Mouse (Mus musculus): ENCODE results near the gene Pkp3. TPM values are rescaled to one million over a fixed set of nuclear protein-coding genes. Genes with fewer than 3 reads are reported as not detected.

Pkp3 gene
- polyA plus RNA-seq, 1 experiment from 2014 or later: 0.18 TPM

GRCm38 (mm10) chr7:141058601-141059341, 19.2 kb upstream of the Pkp3 start:
- no peak overlapping the region for H3K4me3 ChIP-seq (replicated peaks)
- H3K9me3 ChIP-seq (replicated peaks): no peaks in the 10 kb centered on the region
- no peak overlapping the region for H3K27ac ChIP-seq (replicated peaks)
- peaks cover 39% of the 10 kb centered on the region for H3K4me1 ChIP-seq
- no peaks in the 10 kb centered on the region for H3K27me3 ChIP-seq (replicated peaks)
- 93% methylated on average over 14 of the region's 14 CpGs for WGBS
- H3K4me2 ChIP-seq: no peak overlapping the region
- peaks cover 7% of the 10 kb centered on the region; the same call in 1 of the 2 replicates for H3K36me3 ChIP-seq
- H3K9ac ChIP-seq (replicated peaks): no peak overlapping the region
- ATAC-seq (ENCODE audit: low FRiP score): no peak

GRCm38 (mm10) chr7:141059929-141060328, 18.1 kb upstream of the Pkp3 start:
- H3K4me3 ChIP-seq (replicated peaks): peak overlapping the region; percentile 85
- H3K27me3 ChIP-seq (replicated peaks): no peaks in the 10 kb centered on the region
- H3K9me3 ChIP-seq (replicated peaks): no peaks in the 10 kb centered on the region
- H3K4me2 ChIP-seq: peak overlapping the region; percentile 72
- H3K4me1 ChIP-seq: peaks cover 39% of the 10 kb centered on the region
- peak overlapping the region; percentile 92 for H3K27ac ChIP-seq (replicated peaks)
- H3K36me3 ChIP-seq: peaks cover 18% of the 10 kb centered on the region
- H3K9ac ChIP-seq (replicated peaks): peak overlapping the region; percentile 98
- WGBS: 60% methylated on average over 2 of the region's 2 CpGs
- peak; percentile 5; the same call in 1 of the 2 replicates for ATAC-seq (ENCODE audit: low FRiP score)

GRCm38 (mm10) chr7:141060426-141061242, 17.4 kb upstream of the Pkp3 start, which contains the start of gene B4galnt4:
TSS of gene B4galnt4 (plus strand) at chr7:141061104.
- peak within 1 kb of the TSS; percentile 72 for H3K4me2 ChIP-seq
- H3K4me1 ChIP-seq: peaks cover 39% of the 10 kb centered on the region
- H3K9me3 ChIP-seq (replicated peaks): no peaks in the 10 kb centered on the region
- peak within 1 kb of the TSS; percentile 98 for H3K9ac ChIP-seq (replicated peaks)
- WGBS: 1% methylated on average over 70 of the region's 72 CpGs
- no peaks in the 10 kb centered on the region for H3K27me3 ChIP-seq (replicated peaks)
- peak within 1 kb of the TSS; percentile 92 for H3K27ac ChIP-seq (replicated peaks)
- peak within 1 kb of the TSS; percentile 85 for H3K4me3 ChIP-seq (replicated peaks)
- peak; percentile 99 for ATAC-seq (ENCODE audit: low FRiP score)
- peaks cover 25% of the 10 kb centered on the region for H3K36me3 ChIP-seq

GRCm38 (mm10) chr7:141061269-141061692, 16.7 kb upstream of the Pkp3 start:
- peak overlapping the region; percentile 72 for H3K4me2 ChIP-seq
- WGBS: under 1% methylated on average over 37 of the region's 37 CpGs
- H3K4me3 ChIP-seq (replicated peaks): peak overlapping the region; percentile 85
- H3K9ac ChIP-seq (replicated peaks): peak overlapping the region; percentile 98
- peaks cover 39% of the 10 kb centered on the region for H3K4me1 ChIP-seq
- no peaks in the 10 kb centered on the region for H3K9me3 ChIP-seq (replicated peaks)
- peaks cover 28% of the 10 kb centered on the region for H3K36me3 ChIP-seq
- H3K27ac ChIP-seq (replicated peaks): peak overlapping the region; percentile 92
- ATAC-seq (ENCODE audit: low FRiP score): peak; percentile 56; the same call in 1 of the 2 replicates
- H3K27me3 ChIP-seq (replicated peaks): no peaks in the 10 kb centered on the region

GRCm38 (mm10) chr7:141062525-141062924, 15.5 kb upstream of the Pkp3 start:
- Histone ChIP-seq H3K4me3 (replicated peaks) (peak overlapping the region; percentile 85; the same call in 1 of the 2 replicates), H3K4me1 (peaks cover 39% of the 10 kb centered on the region), H3K4me2 (peak overlapping the region; percentile 72), H3K36me3 (peaks cover 35% of the 10 kb centered on the region), H3K9ac (replicated peaks) (peak overlapping the region; percentile 98; the same call in 1 of the 2 replicates), H3K27me3 (replicated peaks) (no peaks in the 10 kb centered on the region), H3K27ac (replicated peaks) (0 out of 2 replicates have a peak overlapping the region, but pooled peaks have one; percentile 6), H3K9me3 (replicated peaks) (no peaks in the 10 kb centered on the region)
- no peak for ATAC-seq (ENCODE audit: low FRiP score)
- WGBS: 70% methylated on average over 7 of the region's 7 CpGs

GRCm38 (mm10) chr7:141063353-141063752, 14.7 kb upstream of the Pkp3 start:
- Histone ChIP-seq H3K27ac (replicated peaks) (no peak overlapping the region), H3K4me1 (peaks cover 39% of the 10 kb centered on the region), H3K9ac (replicated peaks) (no peak overlapping the region), H3K27me3 (replicated peaks) (no peaks in the 10 kb centered on the region), H3K4me2 (no peak overlapping the region), H3K9me3 (replicated peaks) (no peaks in the 10 kb centered on the region), H3K4me3 (replicated peaks) (no peak overlapping the region), H3K36me3 (peaks cover 44% of the 10 kb centered on the region)
- WGBS: 92% methylated on average over 3 of the region's 3 CpGs
- no peak for ATAC-seq (ENCODE audit: low FRiP score)

- H3K27ac ChIP-seq (replicated peaks): no peak overlapping the region
- 87% methylated on average over 7 of the region's 7 CpGs for WGBS
- ATAC-seq (ENCODE audit: low FRiP score): no peak
- H3K36me3 ChIP-seq: peaks cover 46% of the 10 kb centered on the region
- H3K4me2 ChIP-seq: no peak overlapping the region
- peaks cover 31% of the 10 kb centered on the region for H3K4me1 ChIP-seq
- no peak overlapping the region for H3K4me3 ChIP-seq (replicated peaks)
- H3K9me3 ChIP-seq (replicated peaks): no peaks in the 10 kb centered on the region
- H3K9ac ChIP-seq (replicated peaks): no peak overlapping the region
- H3K27me3 ChIP-seq (replicated peaks): no peaks in the 10 kb centered on the region
Measured at GRCm38 (mm10) chr7:141064175-141064574, 13.8 kb upstream of the Pkp3 start.

- Histone ChIP-seq H3K27me3 (replicated peaks) (no peaks in the 10 kb centered on the region), H3K27ac (replicated peaks) (no peak overlapping the region), H3K9ac (replicated peaks) (no peak overlapping the region), H3K4me2 (no peak overlapping the region), H3K4me1 (peaks cover 29% of the 10 kb centered on the region), H3K36me3 (peaks cover 46% of the 10 kb centered on the region), H3K4me3 (replicated peaks) (no peak overlapping the region), H3K9me3 (replicated peaks) (no peaks in the 10 kb centered on the region)
- WGBS: 93% methylated on average over 7 of the region's 7 CpGs
- no peak for ATAC-seq (ENCODE audit: low FRiP score)
Measured at GRCm38 (mm10) chr7:141064576-141064975, 13.4 kb upstream of the Pkp3 start.

GRCm38 (mm10) chr7:141068351-141068750, 9.7 kb upstream of the Pkp3 start:
- Histone ChIP-seq H3K4me3 (replicated peaks) (no peak overlapping the region), H3K27me3 (replicated peaks) (peaks cover 6% of the 10 kb centered on the region), H3K27ac (replicated peaks) (no peak overlapping the region), H3K4me1 (peaks cover 30% of the 10 kb centered on the region), H3K9ac (replicated peaks) (no peak overlapping the region), H3K36me3 (peaks cover 45% of the 10 kb centered on the region), H3K9me3 (replicated peaks) (no peaks in the 10 kb centered on the region), H3K4me2 (no peak overlapping the region)
- no peak for ATAC-seq (ENCODE audit: low FRiP score)
- 77% methylated on average over 19 of the region's 19 CpGs for WGBS

GRCm38 (mm10) chr7:141070058-141070862, 7.8 kb upstream of the Pkp3 start:
- Histone ChIP-seq H3K9ac (replicated peaks) (peak overlapping the region; percentile 61), H3K27me3 (replicated peaks) (peaks cover 6% of the 10 kb centered on the region), H3K27ac (replicated peaks) (peak overlapping the region; percentile 92), H3K4me1 (peaks cover 29% of the 10 kb centered on the region), H3K36me3 (peaks cover 28% of the 10 kb centered on the region), H3K4me3 (replicated peaks) (peak overlapping the region; percentile 42), H3K9me3 (replicated peaks) (no peaks in the 10 kb centered on the region), H3K4me2 (peak overlapping the region; percentile 84)
- WGBS: under 1% methylated on average over 51 of the region's 51 CpGs
- ATAC-seq (ENCODE audit: low FRiP score): peak; percentile 81
